9 mouse cellular contexts compared by ENCODE assay signal in the genomic region with DNA sequence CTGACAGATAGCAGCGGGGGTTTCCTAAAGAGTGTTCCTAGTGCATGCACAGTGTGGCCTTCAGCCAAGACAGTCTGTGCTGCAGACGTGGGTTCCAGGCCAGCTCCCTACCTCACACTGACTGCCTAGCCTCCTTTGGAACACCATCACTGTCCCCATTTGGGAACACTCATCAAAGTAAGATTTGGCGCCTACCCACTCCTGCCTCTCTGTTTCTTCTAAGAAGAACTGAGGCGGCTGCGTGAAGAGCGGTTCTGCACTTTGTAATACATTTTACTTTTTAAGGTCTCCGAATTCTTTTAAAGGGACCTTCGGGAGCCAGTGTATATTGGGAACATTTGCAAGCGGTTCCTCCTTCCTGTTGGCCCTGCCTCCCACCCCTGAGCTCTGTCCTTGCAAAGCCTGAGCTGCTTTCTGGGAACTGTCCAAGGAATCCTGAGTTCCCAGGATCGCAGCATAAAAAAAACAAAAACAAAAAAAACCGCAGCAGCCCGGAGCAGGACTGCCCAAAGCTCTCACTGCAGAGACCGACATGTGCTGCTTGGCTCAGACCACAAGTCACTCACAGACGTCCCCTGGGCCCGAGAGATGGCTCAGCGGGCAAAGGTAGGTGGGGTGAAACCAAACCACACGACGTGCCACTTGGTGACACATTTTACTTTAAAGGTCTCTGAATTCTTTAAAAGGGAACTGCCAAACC. TPM values are rescaled to one million over a fixed set of nuclear protein-coding genes. Genes with fewer than 3 reads are reported as not detected.
A peak's percentile ranks its signal among the peaks of the same experiment; 100 is the strongest.
DNase-seq lines count a peak whose midpoint lies in the region; ATAC-seq and TF ChIP-seq lines count a peak whose summit lies in the region.
"Had no signal": no experiment of that assay in that cellular context is flagged by ENCODE, and none has a peak within 500 bp of the region (broad histone marks: within the 10 kb centered on the region; RNA-seq: fewer than 3 reads in every experiment).

No protein-coding gene starts in this region.

- TF ChIP-seq CTCF in layer of hippocampus, adult 2 months (conservative IDR thresholded peaks at IDR 0.05) = no peak
- no peak for TF ChIP-seq CTCF in ES-Bruce4 (IDR thresholded peaks at IDR 0.05; ENCODE audit: low read depth, low read length)

- H3K36me3 ChIP-seq in ES-Bruce4 (ENCODE audit: control insufficient read depth, insufficient read depth, low read length, poor library complexity, severe bottlenecking) = no peaks in the 10 kb centered on the region
- no peaks in the 10 kb centered on the region for H3K36me3 ChIP-seq in intestine, embryonic 14.5 days (ENCODE audit: control insufficient read depth, insufficient read depth, low read length)
- H3K36me3 ChIP-seq: neural tube, embryonic 12.5 days had no signal

- ATAC-seq in intestine, embryonic 14.5 days (replicated peaks; ENCODE audit: low FRiP score, low TSS enrichment, low read depth) = no peak

- DNase-seq in layer of hippocampus, adult 2 months (ENCODE audit: low spot score in 2 of 2) = peak in 1 of 2 experiments; percentile 27
- DNase-seq in layer of hippocampus, adult 9-11 months = no peak
- DNase-seq in c-Kit-positive CD71-negative TER-119-negative erythroid progenitor cells, embryonic 14.5 days (ENCODE audit: low read depth) = peak; percentile 42
- DNase-seq in intestine, embryonic 14.5 days (ENCODE audit: low spot score) = no peak
- peak; percentile 38 for DNase-seq in lung, postnatal 14 days
- DNase-seq in layer of hippocampus, adult 8-10 months (ENCODE audit: low spot score in 2 of 2) = no peak
- no peak for DNase-seq in layer of hippocampus, postnatal 36 days

- H3K27ac ChIP-seq in layer of hippocampus, adult 2 months = peak overlapping the region; percentile 74
- peak overlapping the region; percentile 63 for H3K27ac ChIP-seq in ES-Bruce4 (ENCODE audit: insufficient read depth, low read length)
- peak overlapping the region; percentile 40; the same call in 1 of the 2 replicates for H3K27ac ChIP-seq in intestine, embryonic 14.5 days (ENCODE audit: low read depth)
- H3K27ac ChIP-seq: neural tube, embryonic 12.5 days had no signal

- peak overlapping the region; percentile 8; the same call in 1 of the 2 replicates for H3K4me3 ChIP-seq in layer of hippocampus, adult 2 months
- H3K4me3 ChIP-seq in ES-Bruce4 (ENCODE audit: low read depth, low read length) = 0 out of 2 replicates have a peak overlapping the region, but pooled peaks have one; percentile 10
- H3K4me3 ChIP-seq in intestine, embryonic 14.5 days (ENCODE audit: low read depth, low read length) = no peak overlapping the region
- H3K4me3 ChIP-seq: neural tube, embryonic 12.5 days had no signal

- no peak for TF ChIP-seq EP300 in ES-Bruce4 (IDR thresholded peaks at IDR 0.05; ENCODE audit: insufficient read depth, low read depth, low read length)

- no peak for TF ChIP-seq POLR2A in ES-Bruce4 (IDR thresholded peaks at IDR 0.05; ENCODE audit: insufficient read depth, low read length)

- H3K9me3 ChIP-seq in ES-Bruce4 (replicated peaks; ENCODE audit: control insufficient read depth, insufficient read depth, low read length, poor library complexity, severe bottlenecking) = no peaks in the 10 kb centered on the region
- H3K9me3 ChIP-seq in intestine, embryonic 14.5 days (ENCODE audit: control insufficient read depth, low read length) = no peaks in the 10 kb centered on the region
- H3K9me3 ChIP-seq: neural tube, embryonic 12.5 days had no signal

- H3K4me1 ChIP-seq in ES-Bruce4 (ENCODE audit: control insufficient read depth, insufficient read depth, low read length) = peaks cover 20% of the 10 kb centered on the region
- H3K4me1 ChIP-seq in intestine, embryonic 14.5 days (replicated peaks; ENCODE audit: control insufficient read depth, insufficient read depth, low read length) = peaks cover 49% of the 10 kb centered on the region

- 34% methylated on average over 18 of the region's 18 CpGs for WGBS in intestine, embryonic 14.5 days

- H3K4me2 ChIP-seq in intestine, embryonic 14.5 days (ENCODE audit: low read length) = peak overlapping the region; percentile 23
- H3K4me2 ChIP-seq: neural tube, embryonic 12.5 days had no signal

- no peak overlapping the region for H3K9ac ChIP-seq in ES-Bruce4 (ENCODE audit: low read depth, poor library complexity, severe bottlenecking)
- H3K9ac ChIP-seq in intestine, embryonic 14.5 days (ENCODE audit: low read length) = no peak overlapping the region
- H3K9ac ChIP-seq: neural tube, embryonic 12.5 days had no signal

- H3K27me3 ChIP-seq in ES-Bruce4 (ENCODE audit: control insufficient read depth, insufficient read depth, low read length, poor library complexity, severe bottlenecking) = no peaks in the 10 kb centered on the region
- H3K27me3 ChIP-seq in intestine, embryonic 14.5 days (replicated peaks; ENCODE audit: control insufficient read depth, insufficient read depth, low read length) = no peaks in the 10 kb centered on the region

RNA-seq across cellular contexts. Expression of a gene that starts 6.4 kb away (rescaled TPM):
- 1 to 10 TPM; 3.9 to 4.5 TPM for total RNA-seq in layer of hippocampus, adult 2 months (2021)
- polyA plus RNA-seq in ES-Bruce4 (2011; ENCODE audit: insufficient read depth, insufficient read length, low read depth, missing spikeins) = 16.8 and 18.9 TPM in 2 replicates
- 42.9 and 45.5 TPM in 2 replicates for polyA plus RNA-seq in intestine, embryonic 14.5 days (2014; fragmentation: Nextera tagmentation; extraction: Ambion mirVana)
- 1 to 10 TPM; 3.4 to 7.1 (median 6.0) TPM for total RNA-seq in layer of hippocampus, adult 8-10 months (2022)
- 1 to 10 TPM; 4.2 TPM for total RNA-seq in layer of hippocampus, postnatal 36 days (2021)

Comparison
In these comparisons a context has a peak if more than half of its experiments do, and no peak if none do; other contexts are left out.
1. DNase-seq: peak in c-Kit-positive CD71-negative TER-119-negative erythroid progenitor cells, embryonic 14.5 days (single experiment) and lung, postnatal 14 days (single experiment); none in layer of hippocampus, adult 9-11 months (single experiment), intestine, embryonic 14.5 days (single experiment), layer of hippocampus, adult 8-10 months (0 of 2) and layer of hippocampus, postnatal 36 days (0 of 2).
2. Peak in every context shown above with its lines, with median percentiles within 50 percentile points of each other: H3K27ac ChIP-seq.